Mouse (Mus musculus): ENCODE results near the gene Gria1.

- TF ChIP-seq CTCF (IDR thresholded peaks at IDR 0.05) = no peak
- no peak for TF ChIP-seq EP300 (IDR thresholded peaks at IDR 0.05; ENCODE audit: insufficient read depth, low read depth, low read length)
- no peak for TF ChIP-seq POLR2A (IDR thresholded peaks at IDR 0.05; ENCODE audit: insufficient read depth, low read depth, low read length)
Measured at GRCm38 (mm10) chr11:57038807-57039206, 27.6 kb downstream of the Gria1 start.
